Mouse (Mus musculus): ENCODE data around the gene Zcrb1.

DNA sequence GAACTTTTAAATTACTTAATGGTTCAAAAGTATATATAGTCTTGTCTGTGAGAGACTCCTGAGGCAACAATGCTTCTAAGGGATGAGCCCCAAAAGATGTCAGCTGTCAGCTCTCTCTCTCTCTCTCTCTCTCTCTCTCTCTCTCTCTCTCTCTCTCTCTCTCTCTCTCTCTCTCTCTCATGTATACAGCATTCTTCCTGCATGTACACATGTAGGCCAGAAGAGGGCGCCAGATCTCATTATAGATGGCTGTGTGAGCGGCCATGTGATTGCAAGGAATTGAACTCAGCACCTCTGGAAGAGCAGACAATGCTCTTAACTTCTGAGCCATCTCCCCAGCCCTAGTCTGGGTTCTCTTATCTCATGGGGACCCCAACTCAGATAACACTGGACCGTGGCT, 19.0 kb downstream of the Zcrb1 start:
- TF ChIP-seq GATA1 (IDR thresholded peaks at IDR 0.05; ENCODE audit: low read length) (no peak), TAL1 (IDR thresholded peaks at IDR 0.05; ENCODE audit: low read length) (no peak)

All from erythroblast, embryonic 14.5 days (primary cell).